Mouse (Mus musculus) urinary bladder, adult 2 months (tissue): ENCODE data around the gene Ang. TPM values are rescaled to one million over a fixed set of nuclear protein-coding genes. Genes with fewer than 3 reads are reported as not detected.

Experiments
- DNase-seq: peaks from one replicate; pipeline ENCODE4 v3.0.0; 2022; ENCODE audit warnings: low spot score
- polyA plus RNA-seq: library from polyadenylated mRNA; depleted of rRNA; stranded (reverse); fragments of >200 nt; gene quantifications from 2 replicates; pipeline ENCODE4 v1.2.3, GENCODE M21; 2012; rRNA removed

Gene Ang
- polyA plus RNA-seq, 1 experiment, result 60.1 TPM

- DNase-seq, result no peak
Measured at GRCm38 (mm10) chr14:51129624-51129975, 38.6 kb downstream of the Ang start.

DNA sequence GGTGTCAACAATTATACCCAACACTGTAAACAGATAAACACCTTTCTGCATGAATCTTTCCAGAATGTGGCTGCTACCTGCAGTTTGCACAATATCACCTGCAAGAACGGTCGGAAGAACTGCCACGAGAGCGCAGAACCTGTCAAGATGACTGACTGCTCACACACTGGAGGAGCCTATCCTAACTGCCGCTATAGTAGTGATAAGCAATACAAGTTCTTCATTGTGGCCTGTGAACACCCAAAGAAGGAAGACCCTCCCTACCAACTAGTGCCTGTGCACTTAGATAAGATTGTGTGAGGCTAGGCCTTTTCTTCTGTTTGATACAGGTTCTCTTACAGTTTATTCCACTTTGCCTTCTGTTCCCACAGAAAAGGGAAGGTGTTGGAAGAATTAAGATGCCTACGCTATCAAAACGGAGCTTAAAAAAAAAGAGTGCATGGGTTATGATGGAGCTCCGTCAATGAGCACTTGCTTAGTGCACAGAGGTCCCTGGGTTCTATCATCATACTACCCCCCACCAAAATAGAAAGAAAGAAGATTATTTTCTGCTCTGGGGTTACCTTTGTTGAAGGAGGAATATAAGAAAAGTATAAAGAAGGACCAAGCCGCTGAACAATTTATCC is 39.5 kb downstream of the Ang start:
- DNase-seq, result no peak

GRCm38 (mm10) chr14:51131086-51131815 is 40.3 kb downstream of the Ang start:
- DNase-seq, result no peak

GRCm38 (mm10) chr14:51132372-51132771 is 41.4 kb downstream of the Ang start:
- no peak for DNase-seq

DNA sequence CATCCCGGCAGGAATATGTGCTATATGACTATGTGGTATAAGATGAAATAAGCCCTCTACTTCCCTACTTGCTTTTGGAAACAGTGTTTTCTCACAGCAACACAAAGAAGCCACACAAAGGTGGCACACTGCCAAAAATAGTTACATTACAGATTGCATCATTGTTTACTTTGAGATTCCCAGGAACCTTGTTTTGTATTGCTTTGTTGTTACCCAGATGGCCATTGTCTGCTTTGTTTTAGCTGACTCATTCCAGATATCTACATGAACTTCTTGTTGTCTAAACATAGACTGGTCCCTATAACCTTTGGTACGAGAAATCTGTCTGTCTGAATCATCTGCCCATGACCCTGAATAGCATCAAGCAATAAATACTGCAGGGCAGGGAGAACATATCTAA is 49.4 kb downstream of the Ang start:
- no peak for DNase-seq

GRCm38 (mm10) chr14:51142119-51142518 is 51.2 kb downstream of the Ang start:
- no peak for DNase-seq

- no peak for DNase-seq
Measured at GRCm38 (mm10) chr14:51142568-51142967, 51.6 kb downstream of the Ang start.

DNA sequence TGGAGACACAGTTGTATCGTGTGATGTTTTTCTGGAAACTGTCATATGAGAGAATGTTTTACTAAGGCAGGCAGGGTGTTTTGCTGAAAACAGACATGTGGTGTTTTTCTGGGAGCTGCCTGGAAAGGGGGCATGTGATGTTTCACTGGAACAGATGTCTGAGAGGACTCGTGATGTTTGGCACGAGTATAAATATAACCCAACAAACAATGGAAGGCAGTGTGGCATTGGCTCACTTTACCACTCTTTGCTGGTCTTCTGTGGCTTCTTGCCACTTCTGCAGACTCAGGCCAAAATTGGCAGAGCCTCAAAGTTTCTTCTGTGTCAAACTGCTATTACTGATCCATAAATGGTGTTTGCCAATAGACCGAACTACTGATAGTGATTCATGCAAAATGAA is 52.3 kb downstream of the Ang start:
- no peak for DNase-seq

DNA sequence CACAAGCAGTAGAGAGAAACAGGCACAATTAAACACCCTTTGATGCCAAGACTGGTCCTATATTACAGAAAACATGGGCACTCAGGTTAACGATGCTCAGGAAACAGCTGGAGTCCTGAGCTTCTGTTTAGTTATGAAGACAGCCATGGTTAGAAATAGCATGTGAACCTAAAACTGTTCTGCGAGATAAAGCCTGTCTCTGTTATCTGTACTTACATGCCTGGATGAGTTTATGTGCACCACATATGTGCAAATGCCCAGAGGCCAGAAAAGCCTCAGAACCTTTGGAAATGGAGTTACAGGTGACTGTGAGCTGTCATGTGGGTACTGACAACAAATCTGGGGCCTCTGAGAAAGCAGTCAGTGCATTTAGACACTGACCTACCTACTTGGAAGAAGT is 53.0 kb downstream of the Ang start:
- DNase-seq, result no peak

DNA sequence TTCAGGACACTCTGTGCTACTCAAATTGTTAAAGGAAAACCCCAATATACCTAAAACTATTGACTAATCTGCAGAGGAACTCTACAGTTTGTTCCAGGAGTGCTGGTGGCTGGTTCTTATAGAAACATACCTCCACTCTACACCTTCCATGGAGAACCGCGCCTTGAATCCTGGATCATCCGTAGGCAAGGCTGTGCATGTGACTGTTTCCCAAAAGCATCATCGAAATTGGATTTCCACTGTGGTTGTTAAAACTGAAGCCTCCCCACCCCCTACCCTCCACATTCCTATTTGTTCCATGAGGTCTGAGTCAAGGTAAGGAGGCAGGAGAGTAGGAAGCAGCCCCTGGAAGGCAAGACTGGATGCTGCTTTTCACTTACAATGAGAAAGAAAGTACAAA is 53.5 kb downstream of the Ang start:
- DNase-seq, result no peak

DNA sequence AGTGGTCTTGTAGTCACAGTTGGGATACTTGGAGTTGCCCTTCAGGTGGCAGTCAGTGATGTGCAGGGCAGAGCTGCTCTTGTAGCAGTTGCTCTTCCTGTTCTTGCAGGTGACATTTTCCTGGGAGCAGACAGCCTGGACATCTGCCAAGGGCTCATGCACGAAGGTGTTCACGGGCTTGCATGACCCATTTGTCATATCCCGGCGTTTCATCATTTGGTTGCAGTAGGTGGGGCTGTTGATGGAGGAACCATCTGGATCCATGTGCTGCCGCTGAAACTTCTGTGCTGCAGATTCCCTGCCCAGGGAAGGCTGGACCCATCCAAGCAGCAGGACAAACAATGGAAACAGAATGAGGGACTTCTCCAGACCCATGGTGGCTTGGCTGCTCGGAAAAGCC is 54.6 kb downstream of the Ang start:
- no peak for DNase-seq

- DNase-seq, result no peak
Measured at GRCm38 (mm10) chr14:51146685-51147084, 55.7 kb downstream of the Ang start, which contains the start of gene Rnase1. Gene Rnase1, minus strand, starts transcription at chr14:51146785.

GRCm38 (mm10) chr14:51148006-51148405 is 57.1 kb downstream of the Ang start:
- no peak for DNase-seq

- no peak for DNase-seq
Measured at GRCm38 (mm10) chr14:51149164-51149563, 58.2 kb downstream of the Ang start.

DNA sequence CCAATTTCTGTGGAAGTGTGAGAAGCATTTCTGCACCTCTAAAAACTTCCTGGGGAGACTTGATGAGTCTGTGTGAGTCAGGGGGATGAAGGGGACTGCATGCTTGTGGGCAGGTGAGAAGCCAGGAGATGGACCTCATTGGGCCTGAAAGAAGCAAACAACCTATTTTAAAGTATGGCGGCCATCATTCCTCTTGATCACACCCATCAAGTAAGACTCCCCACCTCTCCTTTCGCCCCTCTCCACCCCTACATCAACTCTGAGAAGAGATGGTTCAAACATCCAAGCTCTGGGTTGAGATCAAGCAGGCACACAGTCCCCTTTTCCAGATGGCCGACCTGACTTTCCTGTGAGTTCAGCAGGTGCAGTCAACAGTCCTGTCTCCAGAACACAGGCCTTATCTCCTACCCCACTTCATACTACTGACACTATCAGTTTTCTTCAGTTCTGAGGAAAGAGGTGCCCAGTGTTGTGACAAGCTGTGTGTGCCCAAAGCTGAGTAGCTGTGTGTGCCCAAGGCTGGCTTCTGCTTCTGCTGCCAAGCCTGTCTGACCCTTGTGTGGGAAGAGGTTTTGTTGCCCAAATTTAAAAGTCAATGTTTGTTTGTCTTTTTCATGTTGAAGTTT is 59.4 kb downstream of the Ang start:
- no peak for DNase-seq

Other genes with a start within 250 kb of the Ang start
- gene Tep1, start 220.6 kb upstream of the Ang start, polyA plus RNA-seq, result 25.3 and 29.5 TPM in 2 replicates
- gene Klhl33, start 193.6 kb upstream of the Ang start, polyA plus RNA-seq, result 1.7 and 2.5 TPM in 2 replicates
- 75.6 and 84.0 TPM in 2 replicates for gene Osgep, start 166.3 kb upstream of the Ang start, polyA plus RNA-seq
- 56.6 and 59.1 TPM in 2 replicates for gene Apex1, start 166.2 kb upstream of the Ang start, polyA plus RNA-seq
- 79.4 and 104 TPM in 2 replicates for gene Pip4p1, start 160.3 kb upstream of the Ang start, polyA plus RNA-seq
- gene Pnp, start 160.1 kb upstream of the Ang start, polyA plus RNA-seq, result 49.9 and 64.9 TPM in 2 replicates
- 45.7 and 54.1 TPM in 2 replicates for gene Gm49342, start 146.6 kb upstream of the Ang start, polyA plus RNA-seq
- gene Pnp2, start 135.2 kb upstream of the Ang start, polyA plus RNA-seq, result 2.6 and 3.7 TPM in 2 replicates
- gene Rnase10, start 83.4 kb upstream of the Ang start, polyA plus RNA-seq, result 0.28 and 0.41 TPM in 2 replicates
- not detected in 2 replicates for gene Rnase9, start 49.3 kb upstream of the Ang start, polyA plus RNA-seq
- gene Rnase11, start 41.0 kb upstream of the Ang start, polyA plus RNA-seq, result not detected in 2 replicates
- gene Rnase12, start 33.5 kb upstream of the Ang start, polyA plus RNA-seq, result 0.32 TPM in 1 of 2 replicates, not detected in the other
- 0.06 TPM in 1 of 2 replicates, not detected in the other for gene Olfr750, start 16.7 kb upstream of the Ang start, polyA plus RNA-seq
- gene Rnase4, start 73 bp upstream of the Ang start, polyA plus RNA-seq, result 373 and 403 TPM in 2 replicates
- gene Eddm3b, start 23.3 kb downstream of the Ang start, polyA plus RNA-seq, result 0.04 and 0.06 TPM in 2 replicates
- gene Rnase6, start 32.8 kb downstream of the Ang start, polyA plus RNA-seq, result 7.1 and 8.3 TPM in 2 replicates
- gene Rnase1, start 55.6 kb downstream of the Ang start, polyA plus RNA-seq, result 0.30 and 0.40 TPM in 2 replicates
- not detected in 2 replicates for gene Rnase2b, start 71.1 kb downstream of the Ang start, polyA plus RNA-seq
- gene Ang2, start 108.0 kb downstream of the Ang start, polyA plus RNA-seq, result not detected in 2 replicates
- gene Ear14, start 112.2 kb downstream of the Ang start, polyA plus RNA-seq, result not detected in 2 replicates
- gene Rnase2a, start 165.0 kb downstream of the Ang start, polyA plus RNA-seq, result 0.12 TPM in 1 of 2 replicates, not detected in the other